27 mouse cellular contexts compared by ENCODE assay signal in the genomic region with DNA sequence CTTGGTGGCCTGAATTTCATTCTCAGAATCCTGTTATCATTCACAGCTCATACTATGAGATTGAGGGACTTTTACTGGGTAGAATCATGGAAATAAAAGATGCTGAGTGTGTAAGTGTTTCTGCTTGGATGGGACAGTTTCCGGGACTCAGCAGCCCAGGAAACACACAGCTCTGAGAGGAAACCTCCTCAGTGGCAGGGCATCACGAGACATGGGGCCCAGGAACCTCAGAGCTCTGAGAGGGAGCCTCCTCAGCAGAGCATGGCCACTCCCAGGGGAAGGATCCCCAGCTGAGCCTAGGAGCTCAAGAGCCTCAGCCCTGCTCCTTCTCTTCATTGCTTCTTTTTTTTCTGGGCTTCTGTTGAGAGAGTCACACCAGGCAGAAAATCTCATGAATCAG.
DNase-seq lines count a peak whose midpoint lies in the region; ATAC-seq and TF ChIP-seq lines count a peak whose summit lies in the region.
"Had no signal": no experiment of that assay in that cellular context is flagged by ENCODE, and none has a peak within 500 bp of the region (broad histone marks: within the 10 kb centered on the region; RNA-seq: fewer than 3 reads in every experiment).

No protein-coding gene starts in this region.

- H3K9me3 ChIP-seq in liver, postnatal 0 days (ENCODE audit: low read length) = no peaks in the 10 kb centered on the region
- H3K9me3 ChIP-seq: embryonic facial prominence, embryonic 12.5 days; embryonic facial prominence, embryonic 15.5 days; forebrain, embryonic 13.5 days; G1E had no signal

- H3K36me3 ChIP-seq in liver, postnatal 0 days (replicated peaks; ENCODE audit: insufficient read depth, low read length) = peaks cover 6% of the 10 kb centered on the region; the same call in 1 of the 2 replicates

- no peaks in the 10 kb centered on the region for H3K27me3 ChIP-seq in liver, postnatal 0 days (ENCODE audit: insufficient read depth, low read length)
- H3K27me3 ChIP-seq: CH12.LX; embryonic facial prominence, embryonic 12.5 days; embryonic facial prominence, embryonic 15.5 days; forebrain, embryonic 13.5 days; Patski had no signal

- H3K4me1 ChIP-seq in liver, postnatal 0 days (ENCODE audit: insufficient read depth) = no peaks in the 10 kb centered on the region
- H3K4me1 ChIP-seq: embryonic facial prominence, embryonic 12.5 days; embryonic facial prominence, embryonic 15.5 days; forebrain, embryonic 13.5 days had no signal

- peak; percentile 70 for DNase-seq in heart, adult 11 months
- DNase-seq in heart, postnatal 4 days = no peak
- peak; percentile 10 for DNase-seq in liver, postnatal 0 days
- DNase-seq in liver = no peak
- peak; percentile 14 to 45 for DNase-seq in urinary bladder, postnatal 4 days (ENCODE audit: low spot score in 2 of 2)
- no peak for DNase-seq in urinary bladder, postnatal 25 days (ENCODE audit: low spot score)
- no peak for DNase-seq in gastrocnemius, postnatal 25 days
- DNase-seq: adrenal gland, postnatal 10 days; adrenal gland, postnatal 36 days; B cell, adult 2 months; cerebellum, adult 18-20 months; cerebellum, adult 9-10 months; cerebellum, postnatal 14 days; gastrocnemius, adult 2 months; gastrocnemius, postnatal 14 days; heart, postnatal 36 days had no signal

- H3K27ac ChIP-seq in liver, postnatal 0 days (ENCODE audit: low read depth) = no peak overlapping the region
- H3K27ac ChIP-seq: embryonic facial prominence, embryonic 12.5 days; embryonic facial prominence, embryonic 15.5 days; forebrain, embryonic 13.5 days; gastrocnemius, adult 2 months; heart, adult 2 months; hindbrain, embryonic 14.5 days; hindbrain, postnatal 0 days had no signal

- no peak for TF ChIP-seq EP300 in liver, postnatal 0 days (IDR thresholded peaks at IDR 0.05; ENCODE audit: low read depth)

- 77% methylated on average over 2 of the region's 2 CpGs for WGBS in liver, postnatal 0 days (ENCODE audit: insufficient replicate concordance)

- no peak overlapping the region for H3K4me2 ChIP-seq in liver, postnatal 0 days (ENCODE audit: low read depth, low read length)
- H3K4me2 ChIP-seq: embryonic facial prominence, embryonic 12.5 days; embryonic facial prominence, embryonic 15.5 days; forebrain, embryonic 13.5 days; heart, embryonic 11.5 days; hindbrain, embryonic 14.5 days had no signal

- TF ChIP-seq CTCF in liver, postnatal 0 days (IDR thresholded peaks at IDR 0.05; ENCODE audit: low read depth) = no peak

- no peak for ATAC-seq in liver, postnatal 0 days
- ATAC-seq: forebrain, embryonic 13.5 days; inflammation-experienced regulatory T-cells, adult 6 months; Patski had no signal

- no peak overlapping the region for H3K4me3 ChIP-seq in liver, postnatal 0 days (ENCODE audit: low read depth, low read length)
- H3K4me3 ChIP-seq: embryonic facial prominence, embryonic 12.5 days; embryonic facial prominence, embryonic 15.5 days; forebrain, embryonic 13.5 days; gastrocnemius, adult 2 months; heart, adult 2 months had no signal

- H3K9ac ChIP-seq in liver, postnatal 0 days (replicated peaks) = no peak overlapping the region
- H3K9ac ChIP-seq: embryonic facial prominence, embryonic 12.5 days; embryonic facial prominence, embryonic 15.5 days; forebrain, embryonic 13.5 days; hindbrain, embryonic 14.5 days had no signal

Comparison
In these comparisons a context has a peak if more than half of its experiments do, and no peak if none do; other contexts are left out.
1. DNase-seq: peak in heart, adult 11 months (single experiment), liver, postnatal 0 days (single experiment) and urinary bladder, postnatal 4 days (2 of 2); none in heart, postnatal 4 days (single experiment), liver (single experiment), urinary bladder, postnatal 25 days (single experiment) and gastrocnemius, postnatal 25 days (single experiment).